Mouse (Mus musculus) brain, embryonic 18.5 days (tissue): Measurements from ENCODE around the gene Ppp2r5a.
"Not testable (repeated sequence)": the region's sequence is repeated elsewhere in the genome, so short reads cannot be mapped to it uniquely, and the experiment has no call there.

Source experiments
- DNase-seq: peaks from one replicate; pipeline ENCODE4 v3.0.0-alpha.2; 2012; ENCODE audit warnings: low read depth, low spot score

Gene Ppp2r5a

GRCm38 (mm10) chr1:191403074-191403473 lies at the start of gene Ppp2r5a:
TSS of gene Ppp2r5a (minus strand) at chr1:191403272.
- DNase-seq = no peak

GRCm38 (mm10) chr1:191450614-191451013 lies 47.5 kb upstream of the Ppp2r5a start:
- DNase-seq = no peak

- no peak for DNase-seq
Observed at GRCm38 (mm10) chr1:191449537-191449936, 46.5 kb upstream of the Ppp2r5a start.

- DNase-seq = no peak
Observed at GRCm38 (mm10) chr1:191447391-191448016, 44.4 kb upstream of the Ppp2r5a start.

- DNase-seq = no peak
Observed at GRCm38 (mm10) chr1:191446307-191446706, 43.2 kb upstream of the Ppp2r5a start.

- DNase-seq = no peak
Observed at GRCm38 (mm10) chr1:191445831-191446258, 42.8 kb upstream of the Ppp2r5a start.

GRCm38 (mm10) chr1:191445401-191445800 lies 42.3 kb upstream of the Ppp2r5a start:
- DNase-seq = no peak

- DNase-seq = no peak
Observed at GRCm38 (mm10) chr1:191444467-191444866, 41.4 kb upstream of the Ppp2r5a start.

- DNase-seq = no peak
Observed at GRCm38 (mm10) chr1:191439011-191439410, 35.9 kb upstream of the Ppp2r5a start.

- DNase-seq = no peak
Observed at GRCm38 (mm10) chr1:191438546-191438945, 35.5 kb upstream of the Ppp2r5a start.

GRCm38 (mm10) chr1:191436647-191437046 lies 33.6 kb upstream of the Ppp2r5a start:
- DNase-seq = no peak

- DNase-seq = peak; percentile 32
Observed at GRCm38 (mm10) chr1:191435359-191435758, 32.3 kb upstream of the Ppp2r5a start.

- DNase-seq = no peak
Observed at GRCm38 (mm10) chr1:191432531-191432930, 29.5 kb upstream of the Ppp2r5a start.

- DNase-seq = no peak
Observed at GRCm38 (mm10) chr1:191432023-191432422, 29.0 kb upstream of the Ppp2r5a start.

- no peak for DNase-seq
Observed at GRCm38 (mm10) chr1:191430121-191430520, 27.0 kb upstream of the Ppp2r5a start.

- DNase-seq = no peak
Observed at GRCm38 (mm10) chr1:191425884-191426283, 22.8 kb upstream of the Ppp2r5a start.

GRCm38 (mm10) chr1:191423201-191423600 lies 20.1 kb upstream of the Ppp2r5a start:
- no peak for DNase-seq

GRCm38 (mm10) chr1:191422714-191423113 lies 19.6 kb upstream of the Ppp2r5a start:
- DNase-seq = not testable (repeated sequence)

- no peak for DNase-seq
Observed at GRCm38 (mm10) chr1:191422164-191422563, 19.1 kb upstream of the Ppp2r5a start.

- DNase-seq = no peak
Observed at GRCm38 (mm10) chr1:191421426-191421999, 18.4 kb upstream of the Ppp2r5a start.

GRCm38 (mm10) chr1:191420930-191421404 lies 17.9 kb upstream of the Ppp2r5a start:
- no peak for DNase-seq

- no peak for DNase-seq
Observed at GRCm38 (mm10) chr1:191419991-191420751, 17.1 kb upstream of the Ppp2r5a start.

- DNase-seq = no peak
Observed at GRCm38 (mm10) chr1:191419421-191419820, 16.3 kb upstream of the Ppp2r5a start.
